Mouse (Mus musculus): Measurements from ENCODE around the gene Vwc2.

GRCm38 (mm10) chr11:11175259-11175658 is 61.2 kb downstream of the Vwc2 start:
- TF ChIP-seq TAL1 (IDR thresholded peaks at IDR 0.05; ENCODE audit: low read length), result no peak
- no peak for TF ChIP-seq GATA1 (IDR thresholded peaks at IDR 0.05; ENCODE audit: low read length)
